Mouse (Mus musculus) inflammation-experienced regulatory T-cells, adult 6 months (primary cell): ENCODE data around the gene Mmp24. TPM values are rescaled to one million over a fixed set of nuclear protein-coding genes. Genes with fewer than 3 reads are reported as not detected.

Experiments used
- ATAC-seq: one replicate; pipeline ENCODE4 v1.8.0; 2017
- polyA plus RNA-seq, 3 experiments: library from polyadenylated mRNA; unstranded; fragments of 100-300 nt; shearing (Covaris generic); gene quantifications; one replicate each; pipeline ENCODE4 v1.2.1; 2017

Gene Mmp24
- polyA plus RNA-seq, 3 experiments from 2014 or later: not detected

- no peak for ATAC-seq
These were observed 1.9 kb downstream of the Mmp24 start for GRCm38 (mm10) chr2:155776824-155777687.

DNA sequence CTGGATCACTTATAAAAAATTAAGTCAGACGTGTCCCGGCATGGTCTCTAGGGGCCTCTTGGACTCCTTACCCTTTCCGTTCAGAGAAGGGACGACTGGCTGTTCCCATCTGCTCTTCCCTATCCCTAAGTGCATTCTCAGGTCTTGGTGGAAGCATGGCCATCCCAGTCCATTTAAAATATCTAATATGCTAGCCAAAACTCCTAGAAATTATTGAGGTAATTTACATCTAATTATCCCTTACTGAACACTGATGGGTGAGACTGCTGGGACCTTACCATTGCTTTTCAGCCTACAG, 2.5 kb downstream of the Mmp24 start:
- no peak for ATAC-seq

GRCm38 (mm10) chr2:155778004-155778403, 2.9 kb downstream of the Mmp24 start:
- no peak for ATAC-seq

DNA sequence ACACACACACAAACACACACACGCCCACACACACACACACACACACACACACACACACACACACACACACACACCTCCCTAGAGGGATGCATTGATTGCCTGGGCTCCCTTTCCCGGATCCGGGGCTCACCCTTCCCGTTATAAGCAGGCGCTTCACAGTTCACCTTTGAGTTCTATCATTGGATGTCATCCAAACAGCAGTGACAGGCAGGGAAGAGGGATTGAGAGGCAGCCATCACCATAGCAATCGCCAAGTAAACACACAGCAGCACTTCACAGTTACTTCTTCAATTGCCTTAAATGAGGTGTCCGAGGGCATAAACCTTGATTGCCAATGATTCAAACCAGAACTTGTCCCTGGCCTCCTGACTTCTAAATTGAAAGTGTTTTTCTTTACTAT, 3.9 kb downstream of the Mmp24 start:
- ATAC-seq: no peak

GRCm38 (mm10) chr2:155779506-155779905, 4.4 kb downstream of the Mmp24 start:
- no peak for ATAC-seq

GRCm38 (mm10) chr2:155784534-155784933, 9.4 kb downstream of the Mmp24 start:
- no peak for ATAC-seq

GRCm38 (mm10) chr2:155786905-155787304, 11.8 kb downstream of the Mmp24 start:
- no peak for ATAC-seq

GRCm38 (mm10) chr2:155787949-155788931, 13.1 kb downstream of the Mmp24 start:
- ATAC-seq: no peak

GRCm38 (mm10) chr2:155792899-155793298, 17.8 kb downstream of the Mmp24 start:
- no peak for ATAC-seq

DNA sequence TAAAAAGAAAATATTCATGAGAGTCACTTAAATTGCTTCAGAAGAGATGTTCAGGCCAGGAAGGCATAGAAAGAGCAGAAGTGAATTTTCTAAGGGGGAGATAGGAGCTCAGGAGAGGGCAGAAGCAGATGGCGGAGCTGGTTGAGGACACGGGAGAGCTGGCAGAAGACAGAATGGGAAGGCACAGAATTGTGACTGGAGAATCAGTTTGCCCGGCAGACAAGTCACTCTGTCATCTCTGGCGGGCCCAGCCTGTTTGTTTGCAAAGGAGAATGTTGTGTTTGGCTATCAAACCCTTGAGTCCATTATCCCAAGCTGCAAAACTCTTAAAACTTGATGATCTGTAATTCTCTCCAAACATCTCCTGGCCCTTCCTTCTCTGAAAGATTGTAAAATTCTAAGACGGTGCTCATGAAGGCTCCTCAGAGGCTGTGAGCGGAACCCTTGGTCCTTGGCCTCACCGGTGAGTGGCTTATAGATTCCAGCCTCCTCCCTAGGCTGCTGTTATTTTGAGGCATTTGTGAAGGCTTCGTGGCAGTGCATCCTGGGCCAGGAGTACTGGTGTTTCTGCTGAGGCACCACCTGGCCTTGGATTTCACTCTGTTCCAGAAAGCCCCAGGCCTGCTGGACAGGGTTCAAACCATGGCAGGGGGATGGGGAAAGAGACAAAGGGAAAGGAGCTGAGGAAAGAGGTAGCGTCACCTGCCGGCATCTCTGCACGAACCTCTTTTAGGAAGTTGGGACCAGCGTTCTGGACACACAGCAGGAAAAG, 19.7 kb downstream of the Mmp24 start:
- ATAC-seq: no peak

GRCm38 (mm10) chr2:155798613-155799012, 23.5 kb downstream of the Mmp24 start:
- ATAC-seq: no peak

- no peak for ATAC-seq
These were observed 27.6 kb downstream of the Mmp24 start for GRCm38 (mm10) chr2:155802761-155803160.

DNA sequence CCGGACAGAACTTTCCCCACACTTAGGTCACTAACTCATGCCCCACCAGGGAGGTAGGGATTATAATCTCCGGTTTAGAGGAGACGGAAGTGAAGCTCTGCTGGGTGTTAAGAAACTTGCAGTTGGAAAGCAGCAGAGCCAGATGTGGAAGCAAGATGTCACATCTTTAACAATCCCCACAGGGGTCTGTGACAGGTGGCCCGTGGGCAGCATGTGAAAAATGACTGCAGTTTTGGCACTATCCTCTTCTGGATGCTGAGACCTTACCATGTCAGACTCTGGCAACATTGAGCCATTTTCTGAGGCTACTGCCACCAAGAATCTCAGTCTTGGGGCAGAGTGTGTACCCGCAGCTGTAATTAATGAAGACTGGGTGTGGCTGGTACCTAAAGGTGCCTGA, 28.9 kb downstream of the Mmp24 start:
- no peak for ATAC-seq

GRCm38 (mm10) chr2:155805231-155805924, 30.2 kb downstream of the Mmp24 start:
- ATAC-seq: no peak

- no peak for ATAC-seq
These were observed 30.7 kb downstream of the Mmp24 start for GRCm38 (mm10) chr2:155805925-155806255.

GRCm38 (mm10) chr2:155806548-155806947, 31.4 kb downstream of the Mmp24 start:
- ATAC-seq: no peak

DNA sequence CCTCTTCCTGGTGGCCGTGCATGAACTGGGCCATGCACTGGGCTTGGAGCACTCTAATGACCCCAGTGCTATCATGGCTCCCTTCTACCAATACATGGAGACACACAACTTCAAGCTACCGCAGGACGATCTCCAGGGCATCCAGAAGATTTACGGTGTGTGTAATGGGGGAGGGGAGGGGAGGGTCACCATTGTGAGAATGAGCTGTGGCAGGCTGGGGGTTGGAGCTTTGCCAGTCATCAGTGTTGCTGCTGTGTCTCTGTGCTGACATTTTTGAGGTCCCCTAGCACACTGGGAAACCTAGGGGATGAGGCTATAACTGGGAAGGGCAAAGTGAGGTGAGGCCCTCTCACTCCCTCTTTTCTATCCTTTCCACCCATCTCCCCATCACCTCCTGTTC, 32.3 kb downstream of the Mmp24 start:
- no peak for ATAC-seq

DNA sequence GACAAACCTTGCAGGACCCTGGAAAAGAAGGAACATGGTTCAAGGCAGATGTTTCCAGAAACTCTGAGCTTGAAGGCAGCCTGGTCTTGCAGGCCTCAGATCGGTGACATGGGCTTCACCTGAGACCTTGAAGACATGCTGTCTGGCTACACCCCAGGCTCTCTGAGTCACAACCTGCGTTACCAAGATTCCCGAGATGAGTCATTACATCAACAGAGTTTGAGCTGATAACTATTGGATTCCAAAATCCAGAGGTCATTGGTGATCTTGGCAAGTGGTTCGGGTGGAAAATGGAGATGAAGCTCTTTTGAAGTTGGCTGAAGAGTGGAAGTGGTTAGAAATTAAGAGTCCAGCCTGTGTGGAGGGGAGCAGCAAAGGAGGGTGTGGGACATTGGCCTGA, 34.5 kb downstream of the Mmp24 start:
- no peak for ATAC-seq

DNA sequence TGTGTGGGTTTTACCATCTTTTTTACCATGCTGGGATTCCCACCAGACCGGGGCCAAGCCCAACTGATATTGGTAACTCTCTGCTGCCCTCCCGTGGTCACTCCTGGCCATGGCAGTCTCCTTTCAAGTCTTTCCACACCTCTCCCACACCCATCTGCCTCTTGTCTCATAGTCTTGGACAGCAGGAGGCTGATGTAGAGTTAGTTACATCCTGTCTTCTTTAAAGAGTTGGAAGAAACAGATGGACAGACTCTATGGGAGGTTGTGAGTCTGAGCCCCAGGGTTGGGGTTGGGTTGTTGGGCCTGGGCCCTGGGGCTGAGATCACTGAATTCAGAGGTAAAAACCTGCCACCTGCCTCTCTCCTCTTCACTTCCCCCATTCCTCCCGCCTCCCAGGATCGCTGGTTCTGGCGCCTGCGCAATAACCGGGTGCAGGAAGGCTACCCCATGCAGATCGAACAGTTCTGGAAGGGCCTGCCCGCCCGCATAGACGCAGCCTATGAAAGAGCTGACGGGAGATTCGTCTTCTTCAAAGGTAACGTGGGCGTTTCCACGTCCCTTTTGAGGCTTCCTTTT, 36.8 kb downstream of the Mmp24 start:
- peak; percentile 77 for ATAC-seq

- no peak for ATAC-seq
These were observed 37.5 kb downstream of the Mmp24 start for GRCm38 (mm10) chr2:155812637-155813036.

- ATAC-seq: no peak
These were observed 39.7 kb downstream of the Mmp24 start for GRCm38 (mm10) chr2:155814829-155815228.

DNA sequence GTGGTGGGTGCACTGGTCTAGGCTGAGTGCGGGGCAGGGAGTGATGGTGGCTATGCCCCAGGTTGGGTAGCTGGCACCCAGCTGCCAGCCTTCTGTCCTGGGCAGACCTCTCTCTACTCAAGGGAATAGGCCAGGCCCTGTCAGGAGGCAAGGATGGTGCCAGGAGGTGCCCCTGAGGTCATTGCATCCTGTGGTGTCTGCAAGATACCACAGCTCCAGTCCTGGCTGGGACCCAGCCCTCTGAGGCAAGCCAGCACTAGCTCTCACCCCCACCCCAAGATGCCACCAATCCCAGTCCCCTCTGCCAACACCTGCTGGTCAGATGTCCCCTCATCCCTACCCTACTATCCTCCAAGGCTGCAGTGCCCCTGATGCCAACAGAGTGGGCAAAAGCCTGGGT, 41.0 kb downstream of the Mmp24 start:
- ATAC-seq: no peak
